Mouse (Mus musculus) kidney, embryonic 14.5 days (tissue): ENCODE measurements around the gene Add3. TPM values are rescaled to one million over a fixed set of nuclear protein-coding genes. Genes with fewer than 3 reads are reported as not detected.

ENCODE experiments used
- ATAC-seq: fragments of 200-750 bp; cut with Nextera tagmentation; 2 replicates; pipeline ENCODE4 v1.8.0; 2017; ENCODE audit warnings: moderate number of reproducible peaks, mild to moderate bottlenecking, moderate TSS enrichment, moderate library complexity; ENCODE audit not compliant: low FRiP score, low TSS enrichment
- H3K27ac ChIP-seq: fragments of 300-500 bp; sonication (generic); 2 replicates; pipeline ENCODE4 v1.5.1; 2014; ENCODE audit warnings: low read depth, mild to moderate bottlenecking, low read length, moderate library complexity, mixed read lengths
- H3K27me3 ChIP-seq: fragments of 300-500 bp; sonication (generic); 2 replicates; pipeline ENCODE4 v1.6.1; 2014; ENCODE audit warnings: mild to moderate bottlenecking, low read length; ENCODE audit not compliant: control insufficient read depth, insufficient read depth
- H3K36me3 ChIP-seq: fragments of 300-500 bp; sonication (generic); 2 replicates; pipeline ENCODE4 v1.6.1; 2014; ENCODE audit warnings: low read length, mixed read lengths; ENCODE audit not compliant: control insufficient read depth, insufficient read depth
- H3K4me1 ChIP-seq: fragments of 300-500 bp; sonication (generic); 2 replicates; pipeline ENCODE4 v1.6.1; 2014; ENCODE audit warnings: low read length, mixed read lengths; ENCODE audit not compliant: control insufficient read depth, insufficient read depth
- H3K4me2 ChIP-seq: fragments of 300-500 bp; sonication (generic); replicated peaks from 2 replicates; pipeline ENCODE4 v1.6.1; 2014; ENCODE audit warnings: low read depth, mild to moderate bottlenecking, low read length
- H3K4me3 ChIP-seq: fragments of 300-500 bp; sonication (generic); 2 replicates; pipeline ENCODE4 v1.5.1; 2014; ENCODE audit warnings: mild to moderate bottlenecking, low read length
- H3K9ac ChIP-seq: fragments of 300-500 bp; sonication (generic); 2 replicates; pipeline ENCODE4 v1.6.1; 2014; ENCODE audit warnings: low read depth, mild to moderate bottlenecking, low read length, moderate library complexity
- H3K9me3 ChIP-seq: fragments of 300-500 bp; sonication (generic); 2 replicates; pipeline ENCODE4 v1.6.1; 2016; ENCODE audit warnings: low read length; ENCODE audit not compliant: control insufficient read depth
- WGBS: fragments of 180-500 bp; shearing (Covaris S2); extraction: QIAGEN DNeasy Blood & Tissue Kit; methylation state at CpG from one replicate; pipeline ENCODE4 v1.1.7; 2014; 5-methylcytosine and 5-hydroxymethylcytosine counted together
- polyA plus RNA-seq: library from polyadenylated mRNA; unstranded; fragments of >200 nt; fragmentation: Nextera tagmentation; extraction: Ambion mirVana; gene quantifications from 2 replicates; pipeline ENCODE4 v1.2.1, GENCODE M21; 2014

The Add3 gene
- polyA plus RNA-seq, 1 experiment from 2014 or later: 76.1 TPM

GRCm38 (mm10) chr19:53252111-53253028 lies 112.1 kb downstream of the Add3 start:
- Histone ChIP-seq H3K4me3 (no peak overlapping the region), H3K4me1 (no peaks in the 10 kb centered on the region; the same call in 1 of the 2 replicates), H3K27ac (no peak overlapping the region), H3K27me3 (no peaks in the 10 kb centered on the region), H3K36me3 (peaks cover 11% of the 10 kb centered on the region; the same call in 1 of the 2 replicates), H3K4me2 (no peak overlapping the region), H3K9ac (no peak overlapping the region), H3K9me3 (no peaks in the 10 kb centered on the region)
- no peak for ATAC-seq
- WGBS: 86% methylated on average over 15 of the region's 15 CpGs

- Histone ChIP-seq H3K27ac (no peak overlapping the region), H3K27me3 (no peaks in the 10 kb centered on the region), H3K4me3 (no peak overlapping the region), H3K9me3 (no peaks in the 10 kb centered on the region), H3K4me2 (no peak overlapping the region), H3K4me1 (no peaks in the 10 kb centered on the region), H3K36me3 (no peaks in the 10 kb centered on the region), H3K9ac (no peak overlapping the region)
- 92% methylated on average over 8 of the region's 8 CpGs for WGBS
- no peak for ATAC-seq
Observed at GRCm38 (mm10) chr19:53256361-53256760, 116.1 kb downstream of the Add3 start.

- ATAC-seq: no peak
Observed at GRCm38 (mm10) chr19:53256991-53257594, 116.8 kb downstream of the Add3 start.

DNA sequence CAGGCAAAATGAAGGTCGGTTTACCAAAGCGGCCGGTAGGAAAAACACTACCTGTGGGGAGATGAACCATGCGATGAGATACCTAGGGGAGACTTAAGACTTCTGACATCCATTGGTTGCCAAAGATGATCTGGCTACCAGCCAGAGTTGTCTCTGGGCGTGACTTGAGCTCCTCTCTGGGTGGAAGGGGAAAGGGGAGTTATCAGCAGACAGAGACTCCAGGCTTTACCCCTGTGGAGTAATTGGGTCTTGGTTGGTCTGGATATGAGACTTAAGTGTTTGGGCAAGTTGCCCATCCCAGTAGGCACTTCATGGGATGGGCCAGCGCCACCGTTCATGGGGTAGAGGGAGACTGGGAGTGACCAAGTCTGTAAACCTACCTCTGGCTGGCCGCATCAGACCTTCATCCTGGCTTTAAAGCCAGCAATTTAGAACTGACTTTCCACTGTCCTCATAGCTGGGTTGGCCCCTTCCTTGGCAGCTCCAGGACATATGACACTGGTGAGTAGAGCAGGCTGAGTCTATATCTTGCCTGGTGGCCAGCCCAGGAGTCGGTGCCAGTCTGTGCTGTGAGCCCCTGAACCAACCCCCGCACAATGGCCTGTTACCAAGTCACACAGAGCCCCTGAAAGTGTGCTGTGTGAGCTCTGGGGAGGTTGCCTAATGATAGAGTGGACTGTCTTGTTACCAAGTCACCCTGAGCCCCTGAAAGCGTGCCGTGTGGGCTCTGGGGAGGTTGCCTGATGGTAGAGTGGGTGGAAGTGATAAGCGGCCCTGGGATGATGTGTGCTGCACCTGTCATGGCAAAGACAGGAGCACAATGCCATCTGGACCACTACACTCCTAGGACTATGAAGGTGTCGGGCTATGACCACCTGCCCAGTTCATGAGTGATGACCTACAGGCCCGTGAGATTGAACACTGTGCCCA lies 117.7 kb downstream of the Add3 start:
- Histone ChIP-seq H3K4me1 (no peaks in the 10 kb centered on the region), H3K9ac (no peak overlapping the region), H3K36me3 (no peaks in the 10 kb centered on the region), H3K9me3 (no peaks in the 10 kb centered on the region), H3K4me2 (no peak overlapping the region), H3K27me3 (no peaks in the 10 kb centered on the region), H3K27ac (no peak overlapping the region), H3K4me3 (no peak overlapping the region)
- ATAC-seq: no peak
- 87% methylated on average over 15 of the region's 15 CpGs for WGBS

More at GRCm38 (mm10) chr19:53256991-53257594, 116.8 kb downstream of the Add3 start:
- H3K9me3 ChIP-seq: no peaks in the 10 kb centered on the region
- H3K36me3 ChIP-seq: no peaks in the 10 kb centered on the region
- 86% methylated on average over 7 of the region's 7 CpGs for WGBS
- H3K9ac ChIP-seq: no peak overlapping the region
- no peaks in the 10 kb centered on the region for H3K27me3 ChIP-seq
- H3K4me1 ChIP-seq: no peaks in the 10 kb centered on the region
- H3K4me2 ChIP-seq: no peak overlapping the region
- no peak overlapping the region for H3K27ac ChIP-seq
- H3K4me3 ChIP-seq: no peak overlapping the region

DNA sequence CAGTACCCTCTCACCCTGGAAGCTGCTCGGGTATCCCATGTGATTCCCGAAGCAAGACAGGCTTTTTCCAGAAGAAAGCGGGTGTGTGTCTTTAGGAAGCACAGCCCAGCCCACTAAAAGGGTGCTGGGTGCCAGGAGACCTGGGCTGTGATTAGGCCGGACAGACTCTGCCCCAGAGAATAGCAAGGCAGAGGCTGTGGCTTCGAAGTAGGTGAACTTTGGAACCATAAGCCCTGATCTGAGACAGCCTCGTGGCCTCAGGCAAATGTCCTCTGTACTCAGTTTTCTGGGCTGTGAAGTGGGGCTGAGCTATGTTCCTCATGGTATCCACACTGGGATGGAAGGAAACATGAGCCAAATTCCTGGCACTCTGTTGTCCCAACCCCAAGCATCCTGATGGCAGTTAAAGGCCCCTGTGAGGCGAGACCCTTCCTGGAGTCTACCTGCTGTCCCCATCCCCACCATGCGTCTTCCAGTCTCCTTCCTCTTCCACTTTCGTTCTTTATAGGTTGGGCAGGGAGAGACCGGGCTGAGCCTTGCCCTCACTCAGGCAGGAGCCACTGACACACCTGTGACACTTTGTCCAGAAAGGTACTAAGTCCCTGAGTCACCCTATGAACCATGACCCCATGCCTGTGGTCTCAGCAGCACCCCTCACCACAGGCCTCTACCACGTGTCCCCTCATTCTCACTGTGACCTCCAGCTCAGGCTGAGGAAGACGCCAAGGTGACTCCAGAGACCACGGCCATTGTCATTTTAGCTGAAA lies 118.7 kb downstream of the Add3 start:
- Histone ChIP-seq H3K27ac (no peak overlapping the region), H3K4me1 (no peaks in the 10 kb centered on the region), H3K4me3 (no peak overlapping the region), H3K9me3 (no peaks in the 10 kb centered on the region), H3K27me3 (no peaks in the 10 kb centered on the region), H3K4me2 (no peak overlapping the region), H3K36me3 (no peaks in the 10 kb centered on the region), H3K9ac (no peak overlapping the region)
- no peak for ATAC-seq
- WGBS: 86% methylated on average over 13 of the region's 13 CpGs

DNA sequence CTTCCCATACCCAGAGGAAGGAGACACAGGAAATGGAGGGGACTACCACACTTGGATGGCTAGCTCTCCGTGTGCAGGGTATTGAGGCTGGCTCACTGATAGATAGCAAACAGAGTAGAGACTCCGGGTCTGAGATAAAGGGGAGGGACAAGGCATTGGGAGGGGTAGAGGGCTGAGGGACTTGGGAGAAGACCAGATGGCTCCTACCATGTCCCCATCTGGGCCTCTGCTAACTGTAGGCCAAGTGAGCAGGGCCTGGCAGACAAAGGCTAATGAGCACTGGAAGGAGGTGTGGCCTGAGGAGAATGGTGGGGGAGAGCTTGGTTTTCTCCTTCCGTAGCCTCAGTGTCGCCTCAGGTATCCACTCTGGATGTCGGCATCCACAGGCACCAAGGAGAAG lies 119.3 kb downstream of the Add3 start:
- WGBS: 60% methylated on average over 5 of the region's 5 CpGs
- ATAC-seq: no peak; the same call in 1 of the 2 replicates
- no peaks in the 10 kb centered on the region for H3K9me3 ChIP-seq

DNA sequence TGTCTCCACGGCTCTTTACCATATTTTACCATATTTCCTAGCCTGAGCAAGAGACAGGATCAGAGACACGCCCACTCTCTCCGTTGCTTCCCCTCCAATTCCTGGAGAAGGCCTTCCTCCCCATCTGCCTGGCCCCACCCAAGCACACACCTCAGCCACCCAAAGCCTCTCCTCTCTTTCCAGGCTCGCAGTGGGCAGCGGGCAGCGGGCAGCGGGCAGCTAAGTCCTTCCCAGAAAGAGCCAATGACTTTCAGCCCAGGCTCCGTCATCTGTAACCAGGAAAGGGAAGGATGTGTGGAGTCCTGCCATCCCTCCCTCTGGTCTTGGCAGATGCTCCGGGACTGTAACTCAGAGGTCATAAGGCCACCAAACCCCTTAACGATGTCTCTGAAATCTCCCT lies 120.0 kb downstream of the Add3 start:
- whole genome bisulfite sequencing: 65% methylated on average over 10 of the region's 10 CpGs
- no peaks in the 10 kb centered on the region for H3K9me3 ChIP-seq
- H3K27ac ChIP-seq: no peak overlapping the region
- H3K4me2 ChIP-seq: no peak overlapping the region
- no peaks in the 10 kb centered on the region for H3K36me3 ChIP-seq
- no peak overlapping the region for H3K9ac ChIP-seq
- H3K4me3 ChIP-seq: no peak overlapping the region
- no peaks in the 10 kb centered on the region for H3K27me3 ChIP-seq
- H3K4me1 ChIP-seq: no peaks in the 10 kb centered on the region
- ATAC-seq: no peak

More for the DNA sequence above, 119.3 kb downstream of the Add3 start:
- H3K27me3 ChIP-seq: no peaks in the 10 kb centered on the region
- no peak overlapping the region for H3K4me2 ChIP-seq
- no peak overlapping the region for H3K27ac ChIP-seq
- H3K9ac ChIP-seq: no peak overlapping the region
- H3K36me3 ChIP-seq: no peaks in the 10 kb centered on the region
- H3K4me1 ChIP-seq: no peaks in the 10 kb centered on the region
- H3K4me3 ChIP-seq: no peak overlapping the region

- Histone ChIP-seq H3K27ac (no peak overlapping the region), H3K4me2 (no peak overlapping the region), H3K27me3 (no peaks in the 10 kb centered on the region), H3K4me1 (no peaks in the 10 kb centered on the region), H3K4me3 (no peak overlapping the region), H3K9ac (no peak overlapping the region), H3K36me3 (no peaks in the 10 kb centered on the region), H3K9me3 (no peaks in the 10 kb centered on the region)
- 90% methylated on average over 4 of the region's 4 CpGs for WGBS
- ATAC-seq: no peak
Observed at GRCm38 (mm10) chr19:53260828-53261227, 120.6 kb downstream of the Add3 start.
